Mouse (Mus musculus) testis, postnatal 10 days (tissue): ENCODE measurements around the gene Slc12a7.
"Not testable (repeated sequence)": the region's sequence is repeated elsewhere in the genome, so short reads cannot be mapped to it uniquely, and the experiment has no call there.

Experiments used
- DNase-seq: peaks from one replicate; pipeline ENCODE4 v3.0.0; 2021; ENCODE audit warnings: low spot score

Slc12a7 gene

GRCm38 (mm10) chr13:73718225-73718624 is 14.7 kb upstream of the Slc12a7 start:
- DNase-seq: peak; percentile 91

GRCm38 (mm10) chr13:73720241-73720640 is 12.7 kb upstream of the Slc12a7 start:
- no peak for DNase-seq

- DNase-seq: peak; percentile 65
Measured at GRCm38 (mm10) chr13:73723081-73723668, 9.7 kb upstream of the Slc12a7 start.

GRCm38 (mm10) chr13:73725315-73725714 is 7.6 kb upstream of the Slc12a7 start:
- DNase-seq: no peak

- DNase-seq: no peak
Measured at GRCm38 (mm10) chr13:73727621-73728025, 5.3 kb upstream of the Slc12a7 start.

- DNase-seq: no peak
Measured at GRCm38 (mm10) chr13:73728633-73729032, 4.3 kb upstream of the Slc12a7 start.

GRCm38 (mm10) chr13:73730913-73731312 is 2.0 kb upstream of the Slc12a7 start:
- DNase-seq: no peak

- no peak for DNase-seq
Measured at GRCm38 (mm10) chr13:73732235-73732634, 659 bp upstream of the Slc12a7 start.

- no peak for DNase-seq
Measured at GRCm38 (mm10) chr13:73734379-73734778, 1.5 kb downstream of the Slc12a7 start.

- DNase-seq: peak; percentile 57
Measured at GRCm38 (mm10) chr13:73735270-73735669, 2.4 kb downstream of the Slc12a7 start.

- no peak for DNase-seq
Measured at GRCm38 (mm10) chr13:73735928-73736327, 3.0 kb downstream of the Slc12a7 start.

- no peak for DNase-seq
Measured at GRCm38 (mm10) chr13:73736943-73737342, 4.0 kb downstream of the Slc12a7 start.

- DNase-seq: not testable (repeated sequence)
Measured at GRCm38 (mm10) chr13:73740399-73740944, 7.6 kb downstream of the Slc12a7 start.

GRCm38 (mm10) chr13:73742944-73743343 is 10.1 kb downstream of the Slc12a7 start:
- DNase-seq: no peak

GRCm38 (mm10) chr13:73743662-73744061 is 10.8 kb downstream of the Slc12a7 start:
- DNase-seq: no peak

- DNase-seq: no peak
Measured at GRCm38 (mm10) chr13:73748663-73749440, 16.0 kb downstream of the Slc12a7 start.

GRCm38 (mm10) chr13:73750435-73750834 is 17.5 kb downstream of the Slc12a7 start:
- DNase-seq: no peak

GRCm38 (mm10) chr13:73751284-73751683 is 18.4 kb downstream of the Slc12a7 start:
- DNase-seq: no peak

GRCm38 (mm10) chr13:73755809-73756208 is 22.9 kb downstream of the Slc12a7 start:
- DNase-seq: no peak

- DNase-seq: no peak
Measured at GRCm38 (mm10) chr13:73756916-73757315, 24.0 kb downstream of the Slc12a7 start.

GRCm38 (mm10) chr13:73757362-73757761 is 24.5 kb downstream of the Slc12a7 start:
- no peak for DNase-seq

GRCm38 (mm10) chr13:73759596-73759995 is 26.7 kb downstream of the Slc12a7 start:
- no peak for DNase-seq

GRCm38 (mm10) chr13:73760126-73760525 is 27.2 kb downstream of the Slc12a7 start:
- no peak for DNase-seq
